Mouse (Mus musculus) brown adipose tissue, adult 24 weeks (tissue): ENCODE data around the gene Phyhipl. TPM values are rescaled to one million over a fixed set of nuclear protein-coding genes. Genes with fewer than 3 reads are reported as not detected.

Source experiments
- H3K27ac ChIP-seq: fragments of 200-500 bp; replicated peaks from 2 replicates; pipeline ENCODE4 v1.5.1; 2012; ENCODE audit warnings: low read depth, mild to moderate bottlenecking, low read length
- H3K4me1 ChIP-seq: fragments of 200-500 bp; 2 replicates; pipeline ENCODE4 v1.6.1; 2012; ENCODE audit warnings: low read length, mixed read lengths; ENCODE audit not compliant: control insufficient read depth, insufficient read depth, insufficient read length
- H3K4me3 ChIP-seq: fragments of 200-500 bp; 2 replicates; pipeline ENCODE4 v1.5.1; 2012; ENCODE audit warnings: low read depth, mild to moderate bottlenecking, low read length, moderate library complexity; ENCODE audit not compliant: insufficient read depth
- polyA plus RNA-seq: library from polyadenylated mRNA; stranded (reverse); fragments of >200 nt; gene quantifications from 2 replicates; pipeline ENCODE4 v1.2.4, GENCODE M21; 2012; ENCODE audit not compliant: missing spikeins, insufficient read depth, insufficient read length

The Phyhipl gene
- polyA plus RNA-seq, result not detected in 2 replicates

GRCm38 (mm10) chr10:70655828-70656227, at the start of gene Phyhipl:
Gene Phyhipl, minus strand, starts transcription at chr10:70655965.
- Histone ChIP-seq H3K27ac (no peak within 1 kb of the TSS), H3K4me3 (no peak within 1 kb of the TSS)

GRCm38 (mm10) chr10:70703211-70703610, 47.4 kb upstream of the Phyhipl start:
- Histone ChIP-seq H3K4me3 (no peak overlapping the region), H3K27ac (no peak overlapping the region)

More at GRCm38 (mm10) chr10:70655828-70656227, at the start of gene Phyhipl:
- H3K4me1 ChIP-seq, result no peaks in the 10 kb centered on the region

GRCm38 (mm10) chr10:70699581-70699980, 43.8 kb upstream of the Phyhipl start:
- H3K4me3 ChIP-seq, result no peak overlapping the region
- H3K4me1 ChIP-seq, result no peaks in the 10 kb centered on the region
- no peak overlapping the region for H3K27ac ChIP-seq

More at GRCm38 (mm10) chr10:70703211-70703610, 47.4 kb upstream of the Phyhipl start:
- no peaks in the 10 kb centered on the region for H3K4me1 ChIP-seq

- Histone ChIP-seq H3K27ac (no peak overlapping the region), H3K4me1 (no peaks in the 10 kb centered on the region), H3K4me3 (no peak overlapping the region)
Observed at GRCm38 (mm10) chr10:70698014-70698413, 42.2 kb upstream of the Phyhipl start.

- Histone ChIP-seq H3K27ac (no peak overlapping the region), H3K4me3 (no peak overlapping the region), H3K4me1 (no peaks in the 10 kb centered on the region)
Observed at GRCm38 (mm10) chr10:70696748-70697585, 41.2 kb upstream of the Phyhipl start.

- Histone ChIP-seq H3K4me1 (no peaks in the 10 kb centered on the region), H3K27ac (no peak overlapping the region), H3K4me3 (no peak overlapping the region)
Observed at GRCm38 (mm10) chr10:70689346-70689745, 33.6 kb upstream of the Phyhipl start.

GRCm38 (mm10) chr10:70688881-70689280, 33.1 kb upstream of the Phyhipl start:
- no peak overlapping the region for H3K27ac ChIP-seq
- H3K4me3 ChIP-seq, result no peak overlapping the region
- H3K4me1 ChIP-seq, result no peaks in the 10 kb centered on the region

- Histone ChIP-seq H3K27ac (no peak overlapping the region), H3K4me3 (no peak overlapping the region), H3K4me1 (no peaks in the 10 kb centered on the region)
Observed at GRCm38 (mm10) chr10:70686941-70687703, 31.4 kb upstream of the Phyhipl start.

- no peak overlapping the region for H3K27ac ChIP-seq
- no peaks in the 10 kb centered on the region for H3K4me1 ChIP-seq
- no peak overlapping the region for H3K4me3 ChIP-seq
Observed at GRCm38 (mm10) chr10:70686505-70686904, 30.7 kb upstream of the Phyhipl start.

- Histone ChIP-seq H3K4me1 (no peaks in the 10 kb centered on the region), H3K27ac (no peak overlapping the region), H3K4me3 (no peak overlapping the region)
Observed at GRCm38 (mm10) chr10:70683508-70683907, 27.7 kb upstream of the Phyhipl start.

GRCm38 (mm10) chr10:70677946-70678345, 22.2 kb upstream of the Phyhipl start:
- H3K27ac ChIP-seq, result no peak overlapping the region
- H3K4me3 ChIP-seq, result no peak overlapping the region
- no peaks in the 10 kb centered on the region for H3K4me1 ChIP-seq

GRCm38 (mm10) chr10:70656272-70656671, 507 bp upstream of the Phyhipl start:
- no peak overlapping the region for H3K27ac ChIP-seq
- no peaks in the 10 kb centered on the region for H3K4me1 ChIP-seq
- H3K4me3 ChIP-seq, result no peak overlapping the region

- Histone ChIP-seq H3K4me1 (no peaks in the 10 kb centered on the region), H3K4me3 (no peak overlapping the region), H3K27ac (no peak overlapping the region)
Observed at GRCm38 (mm10) chr10:70654655-70655054, 1.1 kb downstream of the Phyhipl start.

- no peaks in the 10 kb centered on the region for H3K4me1 ChIP-seq
- H3K27ac ChIP-seq, result no peak overlapping the region
- H3K4me3 ChIP-seq, result no peak overlapping the region
Observed at GRCm38 (mm10) chr10:70654139-70654538, 1.6 kb downstream of the Phyhipl start.

GRCm38 (mm10) chr10:70651769-70652648, 3.8 kb downstream of the Phyhipl start:
- Histone ChIP-seq H3K4me1 (no peaks in the 10 kb centered on the region), H3K27ac (no peak overlapping the region), H3K4me3 (no peak overlapping the region)
